Mouse (Mus musculus): ENCODE results near the gene Gm13090. TPM values are rescaled to one million over a fixed set of nuclear protein-coding genes. Genes with fewer than 3 reads are reported as not detected.

Gm13090 gene
- polyA plus RNA-seq (2012; rRNA removed) = not detected in 2 replicates

GRCm38 (mm10) chr4:151089270-151089669 is at the start of gene Gm13090:
Gene Gm13090, plus strand, starts transcription at chr4:151089570.

GRCm38 (mm10) chr4:151044037-151044943 is 45.1 kb upstream of the Gm13090 start, which contains the start of gene Per3:
Gene Per3, minus strand, starts transcription at chr4:151044665.

GRCm38 (mm10) chr4:151057347-151058321 is 31.7 kb upstream of the Gm13090 start, which contains the start of gene Vamp3:
Gene Vamp3, minus strand, starts transcription at chr4:151057963.

Other genes with a start within 250 kb of the Gm13090 start
- 17.9 and 19.8 TPM in 2 replicates for gene Errfi1, start 235.7 kb upstream of the Gm13090 start, polyA plus RNA-seq (2012; rRNA removed)
- gene Park7, start 175.1 kb upstream of the Gm13090 start, polyA plus RNA-seq (2012; rRNA removed) = 330 and 349 TPM in 2 replicates
- 0.15 and 0.25 TPM in 2 replicates for gene Tnfrsf9, start 175.0 kb upstream of the Gm13090 start, polyA plus RNA-seq (2012; rRNA removed)
- not detected in 2 replicates for gene Uts2, start 92.5 kb upstream of the Gm13090 start, polyA plus RNA-seq (2012; rRNA removed)
- gene Per3, start 44.9 kb upstream of the Gm13090 start, polyA plus RNA-seq (2012; rRNA removed) = 4.5 and 5.1 TPM in 2 replicates
- gene Vamp3, start 31.6 kb upstream of the Gm13090 start, polyA plus RNA-seq (2012; rRNA removed) = 66.5 and 69.3 TPM in 2 replicates

Data from central nervous system, embryonic 14 days (tissue).